In the genomic region with DNA sequence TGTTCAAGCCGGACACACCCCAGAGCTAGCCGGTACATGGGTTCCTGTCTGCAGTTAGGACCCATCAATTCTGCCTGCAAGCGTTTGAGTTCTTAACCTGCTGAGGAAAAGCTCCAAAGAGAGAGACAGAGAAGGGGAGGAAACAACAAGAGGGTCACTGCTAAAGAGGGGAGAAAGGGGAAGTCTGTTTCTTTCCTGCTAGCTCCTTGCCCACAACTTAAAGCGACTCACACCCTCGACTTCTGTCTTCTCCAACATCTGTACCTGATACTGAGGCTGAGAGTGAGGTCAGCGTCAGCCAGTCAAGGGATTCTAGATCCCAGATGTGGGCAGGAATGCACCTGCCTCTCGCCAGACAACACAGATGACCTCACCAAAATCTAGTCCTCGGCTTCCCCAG, we compare ENCODE assay signal across 15 mouse cellular contexts. TPM values are rescaled to one million over a fixed set of nuclear protein-coding genes. Genes with fewer than 3 reads are reported as not detected.
DNase-seq lines count a peak whose midpoint lies in the region; ATAC-seq lines count a peak whose summit lies in the region.
"Had no signal": no experiment of that assay in that cellular context is flagged by ENCODE, and none has a peak within 500 bp of the region (broad histone marks: within the 10 kb centered on the region; RNA-seq: fewer than 3 reads in every experiment).

No protein-coding gene starts in this region.

- no peak overlapping the region for H3K4me2 ChIP-seq in forebrain, embryonic 14.5 days (ENCODE audit: low read length)
- peak overlapping the region; percentile 46; the same call in 1 of the 2 replicates for H3K4me2 ChIP-seq in liver, embryonic 11.5 days
- H3K4me2 ChIP-seq in embryonic facial prominence, embryonic 14.5 days (ENCODE audit: low read depth, low read length): peak overlapping the region; percentile 39; the same call in 1 of the 2 replicates

- ATAC-seq in forebrain, embryonic 14.5 days: no peak
- no peak for ATAC-seq in liver, embryonic 11.5 days (replicated peaks; ENCODE audit: low FRiP score)
- ATAC-seq in embryonic facial prominence, embryonic 14.5 days (ENCODE audit: low read depth): no peak

- peaks cover 97% of the 10 kb centered on the region for H3K27me3 ChIP-seq in forebrain, embryonic 10.5 days (ENCODE audit: poor library complexity, severe bottlenecking)
- H3K27me3 ChIP-seq in forebrain, embryonic 14.5 days (replicated peaks; ENCODE audit: control insufficient read depth, insufficient read depth, low read length): peaks cover 16% of the 10 kb centered on the region
- peaks cover 78% of the 10 kb centered on the region for H3K27me3 ChIP-seq in liver, embryonic 11.5 days (replicated peaks; ENCODE audit: control insufficient read depth, insufficient read depth, low read length)
- H3K27me3 ChIP-seq in embryonic facial prominence, embryonic 14.5 days (replicated peaks; ENCODE audit: control insufficient read depth, insufficient read depth, low read length): peaks cover 60% of the 10 kb centered on the region
- H3K27me3 ChIP-seq in splenic B cell, adult 2 months (ENCODE audit: control insufficient read depth, insufficient read depth, low read length, poor library complexity, severe bottlenecking): peaks cover 3% of the 10 kb centered on the region; the same call in 1 of the 2 replicates

- no peak for DNase-seq in forebrain, embryonic 10.5 days (ENCODE audit: extremely low spot score, low spot score)
- DNase-seq in forebrain, embryonic 14.5 days (ENCODE audit: low spot score): no peak
- DNase-seq in liver, embryonic 11.5 days (ENCODE audit: low spot score): no peak
- no peak for DNase-seq in liver
- no peak for DNase-seq in embryonic facial prominence, embryonic 14.5 days (ENCODE audit: low spot score)
- DNase-seq in splenic B cell, adult 2 months (ENCODE audit: low read depth, low spot score): peak; percentile 39
- DNase-seq in spleen, postnatal 14 days (ENCODE audit: low spot score in 2 of 2): no peak
- no peak for DNase-seq in left cerebral cortex, adult 9 months (ENCODE audit: low spot score in 2 of 2)
- DNase-seq: adrenal gland, postnatal 36 days; cerebellum, adult 2 months; heart, postnatal 4 days; kidney, adult 9 months; lung, adult 18-20 months; thymus, postnatal 25 days had no signal

- H3K9me3 ChIP-seq in forebrain, embryonic 10.5 days: no peaks in the 10 kb centered on the region
- H3K9me3 ChIP-seq in forebrain, embryonic 14.5 days (replicated peaks; ENCODE audit: control insufficient read depth, low read length): no peaks in the 10 kb centered on the region
- H3K9me3 ChIP-seq in liver, embryonic 11.5 days (ENCODE audit: control insufficient read depth, low read length): no peaks in the 10 kb centered on the region
- no peaks in the 10 kb centered on the region for H3K9me3 ChIP-seq in embryonic facial prominence, embryonic 14.5 days (ENCODE audit: control insufficient read depth, low read length)
- H3K9me3 ChIP-seq: neural tube, embryonic 12.5 days had no signal

- 34% methylated on average over 8 of the region's 8 CpGs for WGBS in forebrain, embryonic 10.5 days
- 29% methylated on average over 8 of the region's 8 CpGs for WGBS in forebrain, embryonic 14.5 days
- 18% methylated on average over 8 of the region's 8 CpGs for WGBS in liver, embryonic 11.5 days
- WGBS in embryonic facial prominence, embryonic 14.5 days: 13% methylated on average over 8 of the region's 8 CpGs

- no peak overlapping the region for H3K27ac ChIP-seq in forebrain, embryonic 10.5 days
- H3K27ac ChIP-seq in forebrain, embryonic 14.5 days (ENCODE audit: low read depth, low read length): no peak overlapping the region
- no peak overlapping the region for H3K27ac ChIP-seq in liver, embryonic 11.5 days (ENCODE audit: low read depth, low read length)
- 0 out of 2 replicates have a peak overlapping the region, but pooled peaks have one; percentile 30 for H3K27ac ChIP-seq in embryonic facial prominence, embryonic 14.5 days (replicated peaks; ENCODE audit: low read depth, low read length)
- H3K27ac ChIP-seq: neural tube, embryonic 12.5 days had no signal

- peaks cover 73% of the 10 kb centered on the region for H3K4me1 ChIP-seq in forebrain, embryonic 10.5 days
- peaks cover 37% of the 10 kb centered on the region for H3K4me1 ChIP-seq in forebrain, embryonic 14.5 days (ENCODE audit: control insufficient read depth, insufficient read depth, low read length)
- peaks cover 15% of the 10 kb centered on the region for H3K4me1 ChIP-seq in liver, embryonic 11.5 days (replicated peaks; ENCODE audit: control insufficient read depth, insufficient read depth, low read length)
- H3K4me1 ChIP-seq in embryonic facial prominence, embryonic 14.5 days (ENCODE audit: control insufficient read depth, insufficient read depth, low read length): peaks cover 29% of the 10 kb centered on the region

- H3K36me3 ChIP-seq in forebrain, embryonic 10.5 days (replicated peaks): no peaks in the 10 kb centered on the region
- H3K36me3 ChIP-seq in forebrain, embryonic 14.5 days (ENCODE audit: control insufficient read depth, insufficient read depth, low read length): no peaks in the 10 kb centered on the region
- H3K36me3 ChIP-seq in liver, embryonic 11.5 days (ENCODE audit: control insufficient read depth, insufficient read depth, low read length): no peaks in the 10 kb centered on the region
- no peaks in the 10 kb centered on the region for H3K36me3 ChIP-seq in embryonic facial prominence, embryonic 14.5 days (ENCODE audit: control insufficient read depth, insufficient read depth, low read length)
- no peaks in the 10 kb centered on the region for H3K36me3 ChIP-seq in splenic B cell, adult 2 months (ENCODE audit: control insufficient read depth, insufficient read depth, low read length, poor library complexity, severe bottlenecking)
- H3K36me3 ChIP-seq: neural tube, embryonic 12.5 days had no signal

- peak overlapping the region; percentile 51; the same call in 1 of the 2 replicates for H3K4me3 ChIP-seq in forebrain, embryonic 10.5 days
- H3K4me3 ChIP-seq in forebrain, embryonic 14.5 days (ENCODE audit: low read depth, low read length): no peak overlapping the region
- 0 out of 2 replicates have a peak overlapping the region, but pooled peaks have one; percentile 5 for H3K4me3 ChIP-seq in liver, embryonic 11.5 days (ENCODE audit: low read depth, low read length)
- peak overlapping the region; percentile 10 for H3K4me3 ChIP-seq in embryonic facial prominence, embryonic 14.5 days (ENCODE audit: low read depth, low read length)

- no peak overlapping the region for H3K9ac ChIP-seq in forebrain, embryonic 14.5 days (ENCODE audit: low read length)
- no peak overlapping the region for H3K9ac ChIP-seq in liver, embryonic 11.5 days (ENCODE audit: low read depth, low read length)
- no peak overlapping the region for H3K9ac ChIP-seq in embryonic facial prominence, embryonic 14.5 days (ENCODE audit: low read depth, low read length)
- H3K9ac ChIP-seq: neural tube, embryonic 12.5 days had no signal

RNA-seq across cellular contexts. Expression of a gene that starts 1.2 kb away (rescaled TPM):
- 3.4 and 3.9 TPM in 2 replicates for polyA plus RNA-seq in forebrain, embryonic 10.5 days (2016; fragmentation: Nextera tagmentation; extraction: Ambion mirVana)
- 0.55 and 0.62 TPM in 2 replicates for polyA plus RNA-seq in forebrain, embryonic 14.5 days (2014; fragmentation: Nextera tagmentation; extraction: Ambion mirVana)
- 2.7 and 3.7 TPM in 2 replicates for polyA plus RNA-seq in liver, embryonic 11.5 days (2014; fragmentation: Nextera tagmentation; extraction: Ambion mirVana)
- 13.3 and 21.3 TPM in 2 replicates for polyA plus RNA-seq in embryonic facial prominence, embryonic 14.5 days (2014; fragmentation: Nextera tagmentation; extraction: Ambion mirVana)
